Mouse (Mus musculus) right cerebral cortex, adult 18-20 months (tissue): ENCODE results near the gene Ambra1.
A peak's percentile ranks its signal among the peaks of the same experiment; 100 is the strongest.
"Not testable (repeated sequence)": the region's sequence is repeated elsewhere in the genome, so short reads cannot be mapped to it uniquely, and the experiment has no call there.

Experiments
- DNase-seq: peaks from one replicate; pipeline ENCODE4 v3.0.0; 2022; ENCODE audit warnings: mixed read lengths

The Ambra1 gene

DNA sequence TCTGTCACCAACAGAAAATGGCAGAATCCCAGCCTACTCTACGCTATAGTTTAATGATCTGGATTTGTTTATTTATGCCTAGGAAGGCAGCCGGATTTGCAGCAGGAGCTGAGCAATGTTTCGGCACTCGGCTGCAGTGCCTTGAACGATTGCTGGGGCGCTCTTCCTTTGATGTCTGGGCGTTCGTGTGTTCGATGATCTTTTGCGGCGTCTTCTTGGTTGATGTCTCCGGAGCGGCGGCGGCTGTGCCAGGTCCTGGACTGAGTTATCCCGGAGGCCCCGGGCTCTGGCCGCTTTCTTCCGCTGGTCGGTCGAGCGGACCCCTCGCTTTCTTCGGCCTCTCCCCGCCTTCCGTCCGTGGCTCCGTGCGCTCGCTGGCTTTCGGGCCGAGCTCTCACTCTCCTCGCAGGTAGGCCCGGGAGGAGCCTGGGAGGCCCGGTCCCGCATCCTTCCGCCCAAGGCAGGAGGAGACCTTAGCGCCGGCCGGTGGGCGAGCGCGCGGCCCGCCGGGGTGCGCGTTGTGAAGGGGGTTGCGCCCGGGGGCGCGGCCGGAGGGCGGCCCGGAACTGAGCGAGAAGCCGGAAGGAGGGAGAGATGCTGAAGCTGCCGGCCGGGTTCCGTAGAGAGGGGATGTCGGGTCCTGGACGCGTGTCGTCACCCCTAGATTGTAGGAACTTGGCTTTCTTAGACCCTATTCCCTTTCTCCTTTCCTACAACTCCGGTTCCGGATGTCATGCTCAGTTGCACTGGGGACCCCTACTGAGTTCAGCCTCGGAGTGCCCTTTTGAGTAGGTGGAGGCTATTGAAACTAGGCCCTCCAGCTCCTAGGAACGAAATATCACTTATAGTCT is at the start of gene Ambra1:
Ambra1 (plus strand) TSS at position 164 of the 851 bp plus-strand sequence.
- DNase-seq = peak; percentile 90

GRCm38 (mm10) chr2:91682850-91683249 is 47.1 kb upstream of the Ambra1 start:
- DNase-seq = peak; percentile 76

DNA sequence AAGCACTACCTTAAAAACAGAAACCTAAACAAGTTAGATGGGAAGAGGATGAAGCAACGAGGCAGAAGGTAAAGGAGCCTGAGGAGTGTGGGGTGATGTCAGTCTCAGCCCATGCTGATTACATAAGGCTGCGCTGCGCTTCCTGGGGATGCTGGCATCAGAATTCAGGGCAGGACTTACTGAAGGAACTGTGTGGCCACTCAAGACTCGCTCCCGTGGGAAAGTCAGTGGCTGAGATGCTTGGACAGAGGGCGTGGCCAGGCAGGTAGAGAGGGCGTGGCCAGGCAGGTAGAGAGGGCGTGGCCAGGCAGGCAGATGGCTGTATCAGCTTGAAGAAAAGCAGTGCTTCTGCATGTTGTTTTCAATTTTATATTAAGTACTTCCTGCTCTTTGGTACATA is 46.0 kb upstream of the Ambra1 start:
- peak; percentile 43 for DNase-seq

DNA sequence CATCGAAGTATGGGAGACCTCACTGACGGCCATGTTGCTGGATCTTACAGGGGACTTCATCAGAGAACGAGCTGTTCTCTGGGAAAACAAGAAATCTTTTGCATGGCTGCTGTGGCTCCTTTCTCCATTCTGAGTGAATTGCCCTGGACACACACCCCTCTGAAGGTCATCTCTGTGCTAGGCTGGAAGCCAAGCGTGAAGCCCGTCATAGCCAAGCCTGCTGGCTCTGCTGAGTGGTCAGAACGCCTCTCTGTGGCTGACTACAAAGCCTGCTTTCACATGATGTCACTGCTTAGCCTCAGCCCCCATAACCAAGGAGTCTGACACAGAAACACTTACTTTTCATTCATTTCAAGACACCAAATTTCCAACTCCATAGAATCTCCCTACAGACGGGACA is 40.5 kb upstream of the Ambra1 start:
- peak; percentile 48 for DNase-seq

DNA sequence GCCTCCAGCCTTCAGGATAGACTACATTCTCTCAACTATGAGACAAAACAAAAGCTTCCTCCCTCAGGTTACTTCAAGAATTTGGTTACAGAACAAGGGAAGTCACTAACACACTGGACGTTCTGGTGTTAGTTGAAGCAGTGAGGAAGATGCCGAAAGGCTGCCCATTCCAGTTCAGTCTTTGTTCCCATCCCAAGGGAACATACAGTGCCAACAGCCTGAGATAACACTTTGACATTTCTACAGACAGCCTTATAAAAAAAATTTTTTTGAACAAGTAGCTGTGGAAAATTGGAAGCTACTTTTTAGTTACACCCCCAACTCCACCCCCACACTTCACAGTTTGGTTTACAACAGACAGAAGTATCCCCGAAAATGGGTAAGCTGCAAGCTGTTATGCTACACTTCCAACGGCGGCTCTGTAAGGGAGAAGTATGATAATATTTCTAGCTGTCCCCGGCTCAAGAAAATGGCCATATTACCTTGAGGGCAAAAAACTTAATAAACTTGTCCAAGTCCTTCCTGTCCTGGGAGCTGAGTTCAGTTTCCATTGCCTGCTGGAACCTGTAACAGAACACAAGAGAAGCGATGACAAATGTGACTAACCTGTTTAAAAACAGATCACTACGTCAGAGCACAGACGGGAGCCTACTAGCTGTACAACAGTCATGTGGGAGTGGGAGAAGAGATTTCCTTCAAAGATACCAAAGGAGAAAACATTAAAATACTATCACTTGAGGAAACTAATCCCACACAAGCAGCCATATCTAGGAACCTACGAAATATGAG is 34.3 kb upstream of the Ambra1 start:
- DNase-seq = peak; percentile 52

DNA sequence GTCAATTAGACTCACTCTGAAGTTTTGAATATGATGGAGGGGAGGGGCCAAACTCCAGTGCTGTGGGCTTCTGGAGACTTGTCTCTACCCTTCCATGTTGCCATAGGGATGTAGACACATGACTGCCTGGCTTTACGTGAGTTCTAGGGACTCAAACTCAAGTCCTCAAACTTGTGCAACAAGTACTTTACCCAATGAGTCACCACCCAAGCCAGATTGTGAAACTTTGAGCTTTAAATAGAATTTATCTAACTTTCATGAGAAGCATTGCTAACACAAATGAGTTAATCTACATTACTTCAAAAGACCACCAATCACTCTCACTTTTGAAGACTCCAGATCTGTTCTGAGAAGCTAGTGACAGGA is 33.7 kb upstream of the Ambra1 start:
- DNase-seq = no peak

DNA sequence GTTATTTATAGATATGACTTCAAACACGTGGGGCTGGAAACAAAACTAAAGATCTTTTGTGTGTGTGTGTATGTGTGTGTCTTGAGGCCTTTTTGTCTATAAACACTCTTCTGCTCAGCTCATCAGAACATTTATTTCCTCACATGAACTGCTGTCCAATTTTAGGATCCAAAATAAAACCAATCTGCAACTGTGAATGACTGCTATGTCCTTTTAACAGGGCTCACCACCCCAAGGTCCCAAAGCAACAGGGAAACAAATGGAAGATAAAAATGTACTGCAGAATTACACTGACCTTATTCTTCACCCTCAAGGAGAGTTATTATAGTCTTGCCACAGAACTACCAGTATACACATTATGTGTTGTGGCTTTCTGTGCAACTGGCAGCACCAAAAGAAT is 30.7 kb upstream of the Ambra1 start:
- no peak for DNase-seq

DNA sequence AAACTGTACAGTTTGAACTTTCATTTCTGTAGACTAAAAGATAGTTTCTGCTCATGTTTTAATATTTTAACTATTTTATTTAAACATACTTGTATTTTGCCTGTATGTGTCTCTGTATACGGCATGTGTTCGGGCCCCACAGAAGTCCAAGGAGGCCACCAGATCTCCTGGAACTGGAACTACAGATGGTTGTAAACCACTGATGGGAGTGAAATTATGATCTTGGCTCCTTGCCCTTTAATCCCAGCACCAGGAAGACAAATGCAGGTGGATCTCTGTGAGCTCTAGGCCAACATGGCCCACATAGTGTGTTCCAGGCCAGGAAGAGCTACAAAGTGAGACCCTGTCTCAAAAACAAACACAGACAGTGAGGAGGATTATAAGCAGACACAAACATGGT is 28.6 kb upstream of the Ambra1 start:
- DNase-seq = no peak

DNA sequence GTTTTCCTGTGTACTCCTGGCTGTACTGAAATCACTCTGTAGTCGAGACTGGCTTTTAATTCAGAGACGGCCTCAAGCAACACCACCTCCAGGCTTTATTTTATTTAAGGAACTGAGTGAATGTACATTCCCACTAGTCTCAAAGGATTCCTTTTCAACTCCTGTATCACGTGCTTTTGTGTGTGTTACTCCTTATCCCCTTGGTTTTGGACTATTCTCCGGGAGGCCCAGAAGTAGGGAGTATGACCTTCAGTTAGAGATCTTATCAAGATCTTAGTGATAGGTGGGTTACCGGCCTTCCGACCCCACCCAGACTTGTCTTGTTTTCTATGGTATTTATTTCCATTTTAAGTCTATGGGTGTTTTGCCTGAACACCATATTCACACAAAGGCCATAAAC is 24.2 kb upstream of the Ambra1 start:
- DNase-seq = no peak

DNA sequence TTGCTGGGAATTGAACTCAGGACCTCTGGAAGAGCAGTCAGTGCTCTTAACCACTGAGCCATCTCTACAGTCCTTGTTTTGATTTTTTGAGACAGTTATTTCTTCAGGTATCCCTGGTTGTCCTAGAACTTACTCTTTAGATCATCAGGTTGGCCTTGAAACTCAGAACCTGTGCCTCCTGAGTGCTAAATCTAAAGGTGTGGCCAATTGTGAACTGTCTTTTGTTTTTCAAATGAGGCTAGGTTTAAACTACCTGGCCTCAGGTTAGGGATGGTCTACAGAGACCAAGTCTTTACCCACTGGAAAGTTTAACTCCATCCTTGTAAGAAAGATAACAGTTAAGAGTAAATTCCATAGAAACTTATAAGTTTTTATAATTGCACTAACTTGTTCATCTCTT is 23.5 kb upstream of the Ambra1 start:
- no peak for DNase-seq

DNA sequence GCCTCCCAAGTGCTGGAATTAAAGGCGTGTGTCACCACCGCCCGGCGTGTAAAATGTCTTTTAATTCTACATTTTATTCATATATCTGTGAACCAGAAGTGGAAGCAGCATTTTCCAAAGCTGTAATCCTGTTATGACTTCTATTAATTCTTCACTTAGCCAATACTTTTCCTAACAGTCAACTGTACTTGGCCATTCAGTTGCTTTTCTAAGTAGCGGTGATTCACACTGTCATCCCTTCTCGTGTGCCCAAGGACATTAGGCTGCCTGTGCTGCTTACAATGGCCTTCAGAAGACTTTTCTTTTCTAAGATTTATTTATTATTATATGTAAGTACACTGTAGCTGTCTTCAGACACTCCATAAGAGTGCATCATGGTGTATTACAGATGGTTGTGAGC is 21.6 kb upstream of the Ambra1 start:
- DNase-seq = no peak

DNA sequence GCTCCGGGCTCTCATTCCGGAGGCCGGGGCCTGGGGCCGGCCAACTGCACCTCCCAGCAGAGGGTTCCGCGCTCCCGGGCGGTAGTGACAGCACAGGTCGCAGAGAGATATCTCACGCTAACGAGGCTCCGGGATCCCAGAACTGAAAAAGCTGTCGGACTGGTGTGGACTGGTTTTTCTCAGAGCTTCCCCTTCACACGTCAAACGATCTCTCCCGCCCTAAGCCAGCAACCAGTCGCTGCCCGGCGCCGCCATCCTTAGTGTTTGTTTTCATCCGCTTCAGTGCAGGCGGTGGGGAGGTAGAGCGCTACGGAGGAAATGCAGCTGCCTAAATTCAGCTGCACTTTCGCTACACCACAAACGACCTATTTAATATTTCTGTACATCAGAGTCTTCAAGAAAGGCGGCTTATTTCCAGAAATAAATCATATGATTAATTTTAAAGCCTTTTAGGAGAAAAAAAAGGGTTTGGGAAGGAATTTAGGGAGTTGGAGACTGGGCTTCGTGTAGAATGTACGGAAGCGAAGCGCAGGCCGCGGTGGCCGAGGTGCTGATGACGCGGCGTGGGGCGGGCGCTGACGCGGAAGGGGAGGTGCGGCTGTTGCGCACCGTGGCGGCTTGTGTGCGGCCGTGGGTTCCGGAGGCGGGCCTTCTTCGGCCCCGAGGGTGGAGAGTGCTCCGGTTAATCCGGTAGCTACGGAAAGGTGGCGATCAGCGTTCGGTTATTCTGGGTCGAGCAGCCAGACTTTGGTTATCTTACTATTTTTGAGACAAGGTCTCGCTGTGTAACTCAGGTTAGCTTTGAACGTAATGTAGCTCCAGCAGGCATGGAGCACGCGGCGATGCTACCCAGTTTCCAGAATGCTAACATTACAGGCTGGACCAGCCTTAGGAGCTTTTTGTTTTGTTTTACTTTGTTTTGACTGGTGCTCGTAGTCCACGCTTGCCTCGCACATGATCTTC is 19.4 kb upstream of the Ambra1 start, which contains the start of the genes Atg13 and Harbi1:
Atg13 (minus strand) TSS at position 305 of the 963 bp plus-strand sequence.
Harbi1 (plus strand) TSS at position 581 of the 963 bp plus-strand sequence.
- DNase-seq = peak; percentile 94

GRCm38 (mm10) chr2:91711256-91711925 is 18.5 kb upstream of the Ambra1 start:
- DNase-seq = no peak

DNA sequence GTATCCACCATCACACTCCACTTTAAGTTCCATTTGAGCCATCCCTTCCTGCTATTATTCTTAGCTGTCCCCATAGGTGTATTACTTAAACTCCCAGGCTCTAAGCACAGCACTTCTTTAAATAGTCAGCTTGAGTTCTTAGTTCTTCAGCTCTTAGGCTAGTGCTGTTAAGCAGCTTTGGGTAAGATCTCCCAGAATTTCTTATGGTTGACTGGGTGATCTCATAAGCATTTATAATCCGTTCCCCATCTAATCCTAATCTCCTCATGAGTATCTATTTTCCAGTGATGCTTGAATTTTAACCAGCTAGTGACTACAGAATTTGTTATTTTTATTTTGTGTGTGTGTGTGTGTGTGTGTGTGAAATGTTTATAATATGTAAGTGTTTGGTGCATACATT is 15.0 kb upstream of the Ambra1 start:
- no peak for DNase-seq

DNA sequence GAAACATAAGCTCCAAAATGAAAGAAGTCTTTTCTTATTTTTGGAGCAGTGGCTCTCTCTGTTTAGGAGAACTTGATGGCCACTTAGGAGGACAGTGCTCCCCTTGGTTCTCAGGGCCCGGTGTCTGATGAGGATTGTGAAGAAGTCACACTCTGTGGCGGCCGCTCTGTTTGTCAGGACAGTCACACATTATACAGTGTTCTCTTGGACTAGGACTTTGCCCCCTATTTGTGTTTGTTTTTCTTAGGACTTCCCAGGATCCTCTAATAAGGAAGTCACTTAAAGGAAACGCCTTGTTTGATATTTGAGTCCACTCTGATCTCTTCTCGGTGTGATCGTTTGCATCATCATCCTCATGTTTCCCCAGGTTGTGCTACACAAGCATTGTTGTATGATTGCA is 11.7 kb upstream of the Ambra1 start:
- DNase-seq = no peak

GRCm38 (mm10) chr2:91723382-91723781 is 6.6 kb upstream of the Ambra1 start:
- no peak for DNase-seq

- DNase-seq = no peak
Measured at GRCm38 (mm10) chr2:91723951-91724350, 6.0 kb upstream of the Ambra1 start.

- DNase-seq = no peak
Measured at GRCm38 (mm10) chr2:91724716-91725115, 5.2 kb upstream of the Ambra1 start.

GRCm38 (mm10) chr2:91725476-91725875 is 4.5 kb upstream of the Ambra1 start:
- DNase-seq = not testable (repeated sequence)

DNA sequence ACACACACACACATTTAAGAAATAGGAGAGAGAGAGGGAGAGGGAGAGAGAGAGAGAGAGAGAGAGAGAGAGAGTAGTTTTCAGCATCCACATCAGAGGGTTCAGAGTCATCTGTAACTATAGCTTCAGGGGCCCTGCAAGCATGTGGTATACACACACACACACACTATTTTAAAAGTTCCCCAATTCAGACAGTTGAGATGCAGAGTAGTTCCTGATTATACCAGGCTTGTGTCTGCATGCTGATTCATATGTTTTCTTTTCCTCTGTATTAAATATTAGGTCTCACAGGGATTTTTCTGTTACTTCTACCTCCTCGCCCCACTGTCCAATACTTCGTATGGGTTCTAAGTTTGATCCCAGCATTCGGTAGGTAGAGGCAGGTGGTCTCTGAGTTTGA is 2.9 kb upstream of the Ambra1 start:
- no peak for DNase-seq

- DNase-seq = no peak
Measured at GRCm38 (mm10) chr2:91729571-91729970, 363 bp upstream of the Ambra1 start.

- no peak for DNase-seq
Measured at GRCm38 (mm10) chr2:91735221-91735620, 5.3 kb downstream of the Ambra1 start.
